Mouse (Mus musculus): ENCODE results near the gene Krt24.
"Not testable (repeated sequence)": the region's sequence is repeated elsewhere in the genome, so short reads cannot be mapped to it uniquely, and the experiment has no call there.

The Krt24 gene

GRCm38 (mm10) chr11:99252671-99253070, 32.4 kb downstream of the Krt24 start:
- no peak for DNase-seq (ENCODE audit: low spot score)

GRCm38 (mm10) chr11:99250666-99251065, 34.4 kb downstream of the Krt24 start:
- DNase-seq (ENCODE audit: low spot score): no peak

GRCm38 (mm10) chr11:99250241-99250640, 34.8 kb downstream of the Krt24 start:
- DNase-seq (ENCODE audit: low spot score): peak; percentile 9

- peak; percentile 15 for DNase-seq (ENCODE audit: low spot score)
Measured at GRCm38 (mm10) chr11:99249115-99249514, 35.9 kb downstream of the Krt24 start.

- no peak for DNase-seq (ENCODE audit: low spot score)
Measured at GRCm38 (mm10) chr11:99247916-99248315, 37.1 kb downstream of the Krt24 start.

- not testable (repeated sequence) for DNase-seq (ENCODE audit: low spot score)
Measured at GRCm38 (mm10) chr11:99244519-99244918, 40.5 kb downstream of the Krt24 start.

GRCm38 (mm10) chr11:99243820-99244374, 41.2 kb downstream of the Krt24 start, which contains the start of gene Krt222:
Krt222 (minus strand) TSS chr11:99244085.
- no peak for DNase-seq (ENCODE audit: low spot score)

GRCm38 (mm10) chr11:99243200-99243819, 41.8 kb downstream of the Krt24 start:
- DNase-seq (ENCODE audit: low spot score): no peak

GRCm38 (mm10) chr11:99242056-99242455, 43.0 kb downstream of the Krt24 start:
- no peak for DNase-seq (ENCODE audit: low spot score)

- DNase-seq (ENCODE audit: low spot score): no peak
Measured at GRCm38 (mm10) chr11:99238468-99238867, 46.6 kb downstream of the Krt24 start.

GRCm38 (mm10) chr11:99231049-99231816, 53.8 kb downstream of the Krt24 start:
- DNase-seq (ENCODE audit: low spot score): no peak

- peak; percentile 84 for DNase-seq (ENCODE audit: low spot score)
Measured at GRCm38 (mm10) chr11:99230261-99231048, 54.6 kb downstream of the Krt24 start, which contains the start of gene Smarce1. Smarce1 (minus strand) TSS chr11:99231017.
